Mouse (Mus musculus): ENCODE measurements around the gene Spata18. TPM values are rescaled to one million over a fixed set of nuclear protein-coding genes. Genes with fewer than 3 reads are reported as not detected.

Spata18 gene
- polyA plus RNA-seq, 1 experiment from 2014 or later: 0.22 TPM

Other genes starting within 250 kb of the Spata18 start
- 0.32 and 0.33 TPM in 2 replicates for gene Cwh43, start 245.3 kb upstream of the Spata18 start, polyA plus RNA-seq (2015; fragmentation: Nextera tagmentation; extraction: Ambion mirVana)
- 49.7 and 56.6 TPM in 2 replicates for gene Dcun1d4, start 170.4 kb upstream of the Spata18 start, polyA plus RNA-seq (2015; fragmentation: Nextera tagmentation; extraction: Ambion mirVana)
- gene Lrrc66, start 18.9 kb upstream of the Spata18 start, polyA plus RNA-seq (2015; fragmentation: Nextera tagmentation; extraction: Ambion mirVana): not detected in 2 replicates
- 38.1 and 39.7 TPM in 2 replicates for gene Sgcb, start 3.6 kb upstream of the Spata18 start, polyA plus RNA-seq (2015; fragmentation: Nextera tagmentation; extraction: Ambion mirVana)